Mouse (Mus musculus) erythroblast, embryonic 14.5 days (primary cell): ENCODE measurements at regions not wholly inside any gene's neighbourhood (a gene's known extent, or its start where the extent isn't known, plus 50 kb on each side); places are given as distances from the start of the nearest gene placed in this dataset.
A peak's percentile ranks its signal among the peaks of the same experiment; 100 is the strongest.

Experiments used
- H3K27me3 ChIP-seq: 2 replicates; pipeline ENCODE4 v1.6.1; 2012; ENCODE audit warnings: inconsistent platforms; ENCODE audit not compliant: control insufficient read depth
- H3K36me3 ChIP-seq: 2 replicates; pipeline ENCODE4 v1.6.1; 2012; ENCODE audit warnings: mild to moderate bottlenecking, inconsistent platforms; ENCODE audit not compliant: control insufficient read depth
- H3K4me1 ChIP-seq: 2 replicates; pipeline ENCODE4 v1.6.1; 2012; ENCODE audit warnings: inconsistent platforms; ENCODE audit not compliant: control insufficient read depth
- H3K4me3 ChIP-seq: replicated peaks from 2 replicates; pipeline ENCODE3; 2012; ENCODE audit warnings: moderate library complexity, mild to moderate bottlenecking, inconsistent platforms
- H3K9me3 ChIP-seq: 2 replicates; pipeline ENCODE4 v1.6.1; 2012; ENCODE audit warnings: low read length, inconsistent platforms, mixed read lengths; ENCODE audit not compliant: control insufficient read depth
- GATA1 ChIP-seq: IDR thresholded peaks from 2 replicates; pipeline ENCODE4 v1.6.1; 2012; ENCODE audit warnings: low read length, inconsistent platforms, mixed read lengths
- TAL1 ChIP-seq: IDR thresholded peaks from 3 replicates; pipeline ENCODE4 v1.6.1; 2012; ENCODE audit warnings: low read length, inconsistent platforms, mixed read lengths

GRCm38 (mm10) chr17:47983286-47983685 is 54.8 kb downstream of the 1700122O11Rik start:
- no peaks in the 10 kb centered on the region for H3K36me3 ChIP-seq
- no peak for TF ChIP-seq GATA1
- no peak for TF ChIP-seq TAL1
- H3K4me1 ChIP-seq = peaks cover 29% of the 10 kb centered on the region
- H3K4me3 ChIP-seq = no peak overlapping the region
- H3K27me3 ChIP-seq = peaks cover 9% of the 10 kb centered on the region
- no peaks in the 10 kb centered on the region for H3K9me3 ChIP-seq

- Histone ChIP-seq H3K36me3 (no peaks in the 10 kb centered on the region), H3K4me3 (no peak overlapping the region), H3K27me3 (peaks cover 14% of the 10 kb centered on the region), H3K4me1 (peaks cover 26% of the 10 kb centered on the region), H3K9me3 (peaks cover 2% of the 10 kb centered on the region; the same call in 1 of the 2 replicates)
- TF ChIP-seq GATA1 (no peak), TAL1 (no peak)
Measured at GRCm38 (mm10) chr17:47981556-47982027, 56.5 kb downstream of the 1700122O11Rik start.

- peaks cover 12% of the 10 kb centered on the region; the same call in 1 of the 2 replicates for H3K9me3 ChIP-seq
- H3K4me3 ChIP-seq = no peak overlapping the region
- no peak for TF ChIP-seq GATA1
- TF ChIP-seq TAL1 = no peak
- no peaks in the 10 kb centered on the region for H3K36me3 ChIP-seq
- H3K4me1 ChIP-seq = peaks cover 36% of the 10 kb centered on the region
- H3K27me3 ChIP-seq = peaks cover 37% of the 10 kb centered on the region
Measured at GRCm38 (mm10) chr17:47979266-47979665, 54.8 kb upstream of the Foxp4 start.

- no peak overlapping the region for H3K4me3 ChIP-seq
- H3K9me3 ChIP-seq = peaks cover 14% of the 10 kb centered on the region; the same call in 1 of the 2 replicates
- H3K27me3 ChIP-seq = peaks cover 45% of the 10 kb centered on the region
- no peaks in the 10 kb centered on the region for H3K36me3 ChIP-seq
- peaks cover 42% of the 10 kb centered on the region for H3K4me1 ChIP-seq
- TF ChIP-seq GATA1 = no peak
- no peak for TF ChIP-seq TAL1
Measured at GRCm38 (mm10) chr17:47978404-47979030, 54.1 kb upstream of the Foxp4 start.

DNA sequence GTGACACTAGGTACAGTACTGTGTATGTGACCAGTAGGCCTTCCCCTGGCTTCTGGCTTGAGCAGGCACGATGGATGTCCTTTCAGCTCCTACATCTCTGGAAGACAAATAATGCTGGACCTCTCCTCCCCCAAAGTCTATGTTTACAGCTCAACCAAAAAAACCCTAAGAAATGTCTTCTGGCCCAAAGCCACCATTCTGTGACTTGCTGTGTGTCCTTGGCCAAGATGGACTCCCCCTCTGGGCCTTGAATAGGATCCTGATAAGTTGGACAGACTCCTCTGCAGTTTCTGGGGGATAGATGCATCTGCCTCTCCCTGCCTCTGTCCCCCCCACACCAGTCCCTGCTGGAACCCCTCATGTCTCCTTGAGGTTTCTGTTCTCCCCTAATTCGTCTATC is 53.6 kb upstream of the Foxp4 start:
- TF ChIP-seq GATA1 (no peak), TAL1 (no peak)
- peaks cover 41% of the 10 kb centered on the region for H3K4me1 ChIP-seq
- H3K9me3 ChIP-seq = peaks cover 15% of the 10 kb centered on the region; the same call in 1 of the 2 replicates
- H3K27me3 ChIP-seq = peaks cover 50% of the 10 kb centered on the region
- no peaks in the 10 kb centered on the region for H3K36me3 ChIP-seq
- H3K4me3 ChIP-seq = no peak overlapping the region

- no peak for TF ChIP-seq GATA1
- peaks cover 37% of the 10 kb centered on the region for H3K4me1 ChIP-seq
- peaks cover 60% of the 10 kb centered on the region for H3K27me3 ChIP-seq
- H3K36me3 ChIP-seq = no peaks in the 10 kb centered on the region
- no peak overlapping the region for H3K4me3 ChIP-seq
- H3K9me3 ChIP-seq = peaks cover 17% of the 10 kb centered on the region
Measured at GRCm38 (mm10) chr17:47976999-47977357, 52.5 kb upstream of the Foxp4 start.

DNA sequence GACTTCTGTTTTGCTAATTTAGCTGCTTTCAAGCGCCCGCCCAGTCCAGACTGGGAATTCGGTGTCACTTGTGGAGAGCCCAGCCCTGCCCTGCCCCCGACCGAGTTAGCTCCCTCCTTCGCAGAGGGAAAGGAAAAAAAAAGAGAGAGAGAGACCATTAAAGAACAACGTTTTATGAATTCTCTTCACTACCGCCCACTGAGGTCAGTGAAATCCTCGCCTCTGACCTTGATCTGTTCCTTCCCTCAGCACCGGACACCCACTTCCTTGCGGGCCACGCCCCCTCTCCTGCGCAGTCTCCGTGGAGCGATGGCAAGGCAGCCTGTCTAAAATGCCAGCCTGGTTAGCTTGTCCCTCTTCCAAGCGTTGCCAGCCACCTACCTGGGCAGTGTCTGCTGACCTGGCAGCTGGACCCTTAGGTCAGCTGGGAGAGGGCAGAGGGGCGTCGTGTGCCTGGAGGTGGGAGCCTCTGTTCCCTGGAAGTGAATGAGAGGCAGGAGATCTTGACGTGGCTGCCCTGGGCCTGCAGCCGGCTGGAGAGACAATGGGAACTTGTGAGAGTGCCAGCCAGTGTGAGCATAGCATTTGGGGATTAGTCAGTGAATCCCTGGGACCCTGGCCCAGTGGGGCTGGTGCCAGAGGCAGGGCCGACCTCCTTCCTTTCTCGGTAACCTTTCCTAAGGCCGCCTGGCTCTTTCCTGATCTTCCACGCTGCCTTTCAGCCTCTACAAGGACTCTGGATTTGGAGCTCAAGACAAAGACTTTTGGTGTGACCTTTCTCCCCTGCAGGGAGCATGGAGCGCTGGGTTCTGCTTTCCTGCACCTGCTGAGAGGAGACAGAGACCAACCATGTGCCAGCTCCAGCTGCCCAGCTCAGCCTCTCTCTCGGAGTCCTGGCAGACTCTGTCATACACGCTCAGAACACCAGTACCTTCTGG is 51.9 kb upstream of the Foxp4 start:
- peaks cover 66% of the 10 kb centered on the region for H3K27me3 ChIP-seq
- no peak overlapping the region for H3K4me3 ChIP-seq
- peaks cover 19% of the 10 kb centered on the region for H3K9me3 ChIP-seq
- no peak for TF ChIP-seq GATA1
- peaks cover 31% of the 10 kb centered on the region for H3K4me1 ChIP-seq
- H3K36me3 ChIP-seq = no peaks in the 10 kb centered on the region

GRCm38 (mm10) chr17:47975281-47976060 is 51.0 kb upstream of the Foxp4 start:
- Histone ChIP-seq H3K4me3 (no peak overlapping the region), H3K27me3 (peaks cover 73% of the 10 kb centered on the region), H3K9me3 (peaks cover 19% of the 10 kb centered on the region), H3K4me1 (peaks cover 23% of the 10 kb centered on the region), H3K36me3 (no peaks in the 10 kb centered on the region)
- TF ChIP-seq TAL1 (no peak), GATA1 (no peak)

DNA sequence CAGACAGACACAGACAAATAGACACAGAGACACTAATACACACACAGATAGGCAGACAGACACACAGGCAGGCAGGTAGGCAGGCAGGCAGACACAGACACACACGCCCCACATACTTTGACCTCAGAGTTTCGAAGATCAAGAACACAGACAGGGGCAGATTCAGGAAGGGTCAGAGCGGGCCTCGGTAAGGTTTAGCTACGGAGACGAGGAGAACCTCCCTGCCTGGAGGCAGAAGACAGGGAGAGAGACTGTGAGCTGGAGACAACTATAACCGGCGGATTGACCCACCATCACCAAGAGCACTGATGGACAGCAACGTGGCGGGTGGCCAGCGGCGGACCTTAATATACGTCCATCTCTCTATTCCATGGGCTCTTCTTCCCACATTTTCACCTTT is 50.1 kb upstream of the Foxp4 start:
- H3K4me3 ChIP-seq = peak overlapping the region; percentile 4
- H3K27me3 ChIP-seq = peaks cover 70% of the 10 kb centered on the region
- H3K36me3 ChIP-seq = no peaks in the 10 kb centered on the region
- peaks cover 19% of the 10 kb centered on the region for H3K9me3 ChIP-seq
- H3K4me1 ChIP-seq = peaks cover 19% of the 10 kb centered on the region
- TF ChIP-seq TAL1 (no peak), GATA1 (no peak)
